Mouse (Mus musculus) left cerebral cortex, postnatal 10 days (tissue): ENCODE measurements at regions not wholly inside any gene's neighbourhood (a gene's known extent, or its start where the extent isn't known, plus 50 kb on each side); places are given as distances from the start of the nearest gene placed in this dataset.

Experiments
- DNase-seq, 2 experiments: peaks; one replicate each; pipeline ENCODE4 v3.0.0; 2021 to 2022; ENCODE audit warnings: low spot score in 2 of 2, mixed read lengths in 1 of 2; ENCODE audit errors: extremely low spot score in 1 of 2
- intact Hi-C: fragments of 180-260 bp; cut with DNase I; formaldehyde crosslinking; loops from one replicate; pipeline ENCODE4 v1.15.1; 2025

DNA sequence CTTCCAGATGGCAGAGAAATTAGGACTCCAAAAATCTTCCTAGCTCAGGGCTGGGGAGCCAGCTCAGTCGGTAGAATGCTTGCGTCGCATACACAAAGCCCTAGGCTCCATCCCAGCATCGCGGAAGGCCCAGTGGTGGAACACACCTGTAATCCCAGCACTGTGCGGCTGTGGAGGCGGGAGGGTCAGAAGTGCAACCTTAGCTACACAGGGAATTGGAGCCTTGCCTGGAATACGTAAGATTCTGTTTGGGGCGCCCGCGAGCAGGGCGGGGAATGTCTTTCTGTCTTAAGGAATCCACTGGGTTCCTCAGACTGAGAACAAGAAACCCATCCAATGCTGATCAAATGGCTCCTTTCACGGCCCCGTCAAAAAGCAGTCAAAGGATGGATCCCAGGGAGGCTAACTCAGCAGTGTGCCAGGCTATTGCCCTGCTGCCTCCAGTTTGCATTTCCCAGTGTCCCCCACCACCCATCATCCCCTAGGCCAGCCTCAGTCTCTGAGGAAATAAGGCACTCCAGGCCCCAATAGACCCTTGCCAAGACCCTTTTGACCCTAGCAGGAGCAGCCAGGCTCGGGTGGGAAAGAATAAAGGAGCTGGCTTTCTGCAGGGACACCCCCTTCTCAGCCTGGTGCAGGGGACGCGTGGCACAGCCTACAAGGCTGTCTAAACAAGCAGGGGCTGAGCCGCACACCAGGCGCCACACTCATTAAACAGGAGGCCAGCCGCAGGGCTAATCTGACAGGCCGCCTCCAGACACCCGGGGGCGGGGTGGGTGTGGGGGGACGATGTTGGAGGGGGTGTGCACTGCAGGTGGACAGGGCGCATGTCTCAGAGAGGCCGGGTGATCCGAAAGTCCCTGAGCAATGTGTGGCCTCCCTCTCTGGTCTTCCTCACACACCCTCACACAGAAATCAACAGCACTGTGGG is 407.1 kb downstream of the H2al1j start:
- DNase-seq, result no peak
- intact Hi-C loops, result no loop called here

DNA sequence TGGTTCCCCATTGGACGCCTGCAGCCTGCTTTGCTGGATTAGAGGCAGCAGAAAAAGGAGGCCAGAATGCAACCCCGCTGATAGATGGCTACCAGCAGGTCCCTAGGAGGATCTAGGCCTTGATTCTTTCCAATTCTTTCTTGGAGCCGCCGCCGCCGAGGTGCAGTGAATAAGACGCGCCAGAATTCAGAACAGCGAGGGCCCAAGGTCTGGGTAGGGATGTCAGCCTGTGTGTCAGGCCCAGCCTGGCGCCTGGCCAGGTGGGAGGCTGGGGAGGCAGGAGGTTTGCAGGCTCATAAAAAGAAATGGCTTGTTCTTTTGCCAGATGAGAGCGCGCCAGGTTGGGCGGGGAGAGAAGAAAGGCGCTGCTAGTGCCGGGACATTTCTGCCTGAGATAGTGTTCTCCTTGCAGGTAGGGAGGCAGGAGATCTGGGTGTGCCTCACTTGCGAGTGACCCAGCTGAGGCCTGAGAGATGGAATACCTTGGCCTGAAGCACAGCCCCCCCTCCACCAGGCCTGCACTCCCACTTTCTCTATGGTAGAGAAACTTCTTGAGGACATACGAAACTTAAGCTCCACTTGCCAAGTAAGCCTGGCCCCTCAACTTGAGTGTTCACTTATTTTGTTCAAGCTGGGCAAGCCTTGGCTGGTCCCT is 408.0 kb downstream of the H2al1j start:
- peak; percentile 10 to 69 for DNase-seq
- intact Hi-C loops, result no loop called here

DNA sequence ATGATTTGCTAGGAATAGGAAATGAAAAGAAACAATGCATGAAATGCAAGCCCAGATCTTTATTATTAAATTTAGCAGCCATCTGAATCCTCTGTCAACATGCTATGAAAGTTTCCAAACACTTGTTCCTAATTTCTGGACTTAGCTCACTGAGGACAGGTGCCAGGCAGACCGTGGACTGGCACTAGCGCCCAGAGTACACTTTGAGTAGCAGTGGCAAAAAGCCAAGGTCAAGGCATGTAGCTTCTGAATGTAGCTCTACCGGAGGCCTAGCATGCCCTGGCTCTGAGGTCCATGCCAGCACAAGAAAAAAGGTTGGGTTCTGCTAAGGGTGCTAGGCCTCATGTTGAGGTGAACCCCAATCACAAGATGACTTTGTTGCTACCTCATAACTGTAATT is 408.9 kb downstream of the H2al1j start:
- intact Hi-C loops, result no loop called here
- no peak for DNase-seq

DNA sequence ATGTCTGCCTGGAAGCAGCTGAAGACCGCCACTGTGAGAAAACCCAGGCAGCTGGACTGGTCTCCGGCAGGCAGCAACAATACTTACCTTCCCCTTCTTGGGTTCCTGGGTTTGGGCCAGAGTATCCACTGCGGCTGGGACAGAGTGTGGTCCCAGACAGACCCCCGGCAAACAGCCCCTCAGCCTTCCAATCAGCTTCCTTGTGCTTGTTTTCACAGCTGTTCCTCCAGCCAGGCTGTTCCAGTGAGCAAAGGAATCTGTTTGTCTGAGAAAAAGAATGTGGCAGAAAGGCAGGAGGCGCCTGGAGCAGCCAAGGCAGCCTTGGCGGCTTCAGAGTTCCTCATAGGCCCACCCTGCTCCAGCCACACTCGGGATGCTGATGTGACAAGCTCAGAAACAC is 411.9 kb downstream of the H2al1j start:
- intact Hi-C loops, result no loop called here
- DNase-seq, result peak in 1 of 2 experiments; percentile 42

DNA sequence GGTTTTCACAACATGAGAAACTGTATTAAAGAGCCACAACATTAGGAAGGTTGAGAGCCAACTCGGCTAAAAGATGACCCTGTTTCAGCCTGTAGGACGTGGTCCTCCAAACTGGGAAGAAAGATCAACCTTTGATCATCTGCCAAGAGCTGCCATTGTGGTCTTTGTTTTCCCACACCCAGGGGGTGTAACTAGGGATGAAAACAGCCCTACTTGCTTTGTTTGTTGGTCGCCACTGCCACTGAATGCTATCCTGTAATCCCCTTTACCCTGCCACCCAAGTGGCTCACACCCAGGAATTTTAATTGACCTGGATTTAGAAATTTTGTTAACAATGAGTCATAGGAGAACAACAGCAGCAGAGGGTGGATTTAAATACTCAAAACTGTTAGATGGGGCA is 414.2 kb downstream of the Bcor start:
- peak in 1 of 2 experiments; percentile 15 for DNase-seq
- intact Hi-C loops, result no loop called here

DNA sequence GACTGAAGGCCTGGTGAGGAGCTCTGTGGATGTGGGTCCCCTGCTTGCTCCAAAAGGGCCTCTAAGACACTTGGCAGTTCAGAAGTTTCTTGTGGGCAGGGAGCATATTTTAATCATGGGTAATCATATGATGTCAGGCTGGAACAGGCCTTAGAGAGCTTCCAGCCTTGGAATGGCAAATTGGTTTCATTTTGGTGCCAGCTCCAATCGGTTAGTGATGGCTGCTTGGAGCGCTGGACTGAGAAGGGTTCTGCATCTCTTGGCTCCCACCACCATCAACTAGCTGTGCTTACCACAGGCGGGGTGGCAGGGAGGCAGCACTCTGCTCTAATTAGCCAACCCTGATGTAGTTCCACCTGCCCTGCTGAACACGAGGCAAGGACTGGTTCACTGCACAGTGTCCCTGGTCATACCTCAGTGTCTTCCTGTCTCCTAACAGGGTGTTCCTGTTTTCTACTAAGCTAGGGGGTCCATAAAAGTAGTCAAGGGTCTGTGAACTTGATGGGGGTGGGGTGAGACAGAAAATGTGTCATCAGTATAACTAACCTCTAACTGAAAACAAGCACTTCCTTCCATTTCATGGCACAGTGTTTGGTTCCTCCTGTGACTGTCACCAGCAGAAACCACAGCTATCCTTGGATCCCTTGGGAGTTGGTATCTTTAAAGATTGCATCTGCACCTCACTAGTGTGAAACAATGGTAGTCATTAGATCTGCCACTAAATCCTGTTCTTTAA is 412.6 kb downstream of the Bcor start:
- intact Hi-C loops, result no loop called here
- DNase-seq, result no peak

- DNase-seq, result peak in 1 of 2 experiments; percentile 26
- intact Hi-C loops, result no loop called here
These were observed 411.9 kb downstream of the Bcor start for GRCm38 (mm10) chrX:11748278-11748677.

GRCm38 (mm10) chrX:11752513-11752912 is 407.6 kb downstream of the Bcor start:
- no peak for DNase-seq
- intact Hi-C loops, result no loop called here

GRCm38 (mm10) chrX:11752973-11753590 is 407.1 kb downstream of the Bcor start:
- DNase-seq, result peak in 1 of 2 experiments; percentile 19
- intact Hi-C loops, result no loop called here

DNA sequence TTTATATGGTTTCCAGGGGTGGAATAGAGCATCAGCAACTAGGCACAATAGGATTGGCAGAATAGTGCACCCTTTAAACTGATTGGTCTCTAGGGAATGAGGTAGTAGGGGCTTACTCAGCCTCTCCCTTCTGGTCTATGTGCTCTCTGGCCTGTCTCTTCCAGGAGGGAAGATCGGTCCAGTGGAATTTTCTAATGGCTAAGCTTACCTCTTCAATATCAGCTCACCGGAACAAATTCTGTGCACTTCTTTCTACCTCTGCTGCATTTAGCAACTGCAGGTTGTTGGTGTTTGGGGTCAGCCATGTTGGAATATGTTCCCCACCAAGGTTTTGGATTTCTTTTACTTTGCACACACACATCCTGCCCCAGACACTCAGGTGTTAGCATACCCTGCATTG is 405.1 kb downstream of the Bcor start:
- no peak for DNase-seq
- intact Hi-C loops, result no loop called here

DNA sequence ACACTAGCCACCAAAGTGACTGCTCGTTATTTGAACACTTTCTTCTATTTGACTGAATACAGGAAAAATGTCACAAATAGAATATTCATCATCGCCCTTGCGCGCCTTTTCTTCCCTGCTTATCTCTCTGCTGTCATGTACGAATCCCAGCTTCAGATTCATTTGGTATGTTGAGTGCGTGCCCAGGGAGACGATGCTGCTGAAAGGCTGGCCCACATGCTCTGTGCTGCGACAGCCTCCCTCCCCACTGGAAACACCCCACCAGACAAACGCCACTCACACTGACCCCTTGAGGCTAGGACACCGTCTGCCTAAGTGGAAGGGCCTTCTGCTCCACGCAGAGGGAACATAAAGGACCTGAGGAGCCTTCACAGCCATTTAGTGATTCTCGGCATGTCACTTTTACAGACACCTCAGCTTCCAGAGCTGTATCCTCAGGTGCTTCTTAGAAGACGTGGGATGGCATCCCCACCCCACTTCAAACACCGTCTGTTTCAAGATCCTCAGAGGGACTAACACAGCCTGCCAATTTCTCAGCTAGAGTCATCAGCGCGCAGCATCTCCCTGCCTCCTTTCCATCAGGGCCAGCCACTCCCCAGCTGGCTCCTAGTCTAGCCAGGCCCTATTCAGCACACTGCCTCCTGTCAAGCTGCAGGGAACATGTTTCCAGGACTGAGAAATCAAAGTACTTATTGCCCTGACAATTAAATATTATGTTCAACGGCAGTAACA is 396.6 kb downstream of the Bcor start:
- intact Hi-C loops, result no loop called here
- peak in 1 of 2 experiments; percentile 6 for DNase-seq

DNA sequence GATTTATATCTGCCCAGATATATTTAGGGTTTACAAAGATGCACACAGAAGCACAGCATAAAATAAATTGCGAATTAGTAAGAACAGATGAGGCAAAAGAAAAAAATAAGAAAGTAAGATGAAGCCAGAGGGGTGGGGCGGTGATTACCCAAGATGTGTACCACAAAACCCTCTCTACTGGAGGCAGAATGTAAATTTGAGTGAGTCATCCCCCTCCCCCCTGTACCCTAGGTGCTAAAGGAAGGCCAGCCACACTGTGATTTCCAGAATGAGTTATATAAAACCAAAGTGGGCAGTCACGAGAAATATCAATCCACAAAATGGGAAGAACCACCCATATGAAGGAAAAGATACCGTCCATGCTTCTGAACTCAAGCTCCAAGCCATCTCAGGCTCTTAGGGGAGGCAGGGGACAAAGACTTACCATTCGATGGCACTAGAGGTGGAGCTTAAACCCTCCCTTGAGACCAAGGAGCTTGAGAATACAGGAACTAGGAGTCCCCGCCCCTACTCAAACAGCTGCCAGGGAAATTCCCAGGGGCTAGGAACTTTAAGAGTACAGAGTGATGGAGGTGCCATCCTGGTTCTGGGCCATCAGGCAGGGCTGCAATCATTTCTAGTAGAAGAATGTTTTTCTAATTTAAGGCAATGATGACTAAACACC is 383.8 kb downstream of the Bcor start:
- intact Hi-C loops, result no loop called here
- no peak for DNase-seq

- no peak for DNase-seq
- intact Hi-C loops, result no loop called here
These were observed 365.1 kb downstream of the Bcor start for GRCm38 (mm10) chrX:11795010-11795409.

GRCm38 (mm10) chrX:11797870-11798269 is 362.3 kb downstream of the Bcor start:
- peak in 1 of 2 experiments; percentile 32 for DNase-seq
- intact Hi-C loops, result no loop called here

GRCm38 (mm10) chrX:11798326-11798725 is 361.8 kb downstream of the Bcor start:
- DNase-seq, result peak in 1 of 2 experiments; percentile 22
- intact Hi-C loops, result no loop called here

DNA sequence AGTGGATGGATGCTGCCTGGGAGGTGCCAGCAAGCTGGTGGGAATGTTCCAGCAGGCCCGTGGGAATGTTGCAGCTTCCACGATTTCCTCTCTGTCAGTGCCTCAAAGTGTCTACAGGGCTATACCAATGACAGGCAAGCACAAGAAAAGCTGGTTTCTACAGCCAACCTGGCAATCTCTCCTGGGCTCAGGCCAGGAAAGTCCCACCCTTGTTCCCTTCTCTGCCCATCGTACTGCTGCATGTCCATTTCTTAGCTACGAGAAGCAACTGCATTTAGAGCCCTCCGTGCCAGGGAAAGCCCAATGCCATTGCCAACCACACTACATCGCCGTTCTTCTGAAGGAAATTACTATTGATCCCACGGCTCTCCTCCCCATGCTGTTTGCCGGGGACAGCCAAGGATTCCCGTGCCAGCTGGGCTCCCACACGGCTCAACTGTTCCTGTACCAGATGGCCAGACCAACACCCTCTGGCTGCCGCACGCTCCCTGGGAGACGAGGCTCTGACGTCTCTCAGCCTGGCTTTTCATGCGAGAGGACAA is 359.7 kb downstream of the Bcor start:
- peak; percentile 53 to 56 for DNase-seq
- intact Hi-C loops, result loop anchor here (10.0 kb wide), 2 partner anchors 204 to 274 kb away; no protein-coding TSS in a partner anchor

DNA sequence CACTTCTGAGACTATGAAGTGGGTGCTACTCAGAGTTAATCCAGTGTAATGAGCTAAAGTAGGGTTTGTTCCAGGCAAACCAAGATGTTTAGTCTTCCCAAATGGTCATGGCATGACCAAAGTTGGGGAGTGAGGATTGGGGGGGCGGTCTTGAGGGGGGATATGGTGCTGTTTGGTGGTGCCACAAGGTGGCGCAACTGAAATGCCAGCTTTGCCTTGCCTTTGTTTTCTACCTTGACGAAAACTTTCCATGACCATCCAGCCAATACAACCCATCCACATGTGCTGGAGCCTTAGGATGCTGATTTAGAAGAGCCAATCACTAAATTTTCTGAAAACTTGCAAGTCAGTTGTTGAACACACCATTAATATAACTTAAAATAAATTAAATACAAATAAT is 358.9 kb downstream of the Bcor start:
- DNase-seq, result no peak
- intact Hi-C loops, result loop anchor here (10.0 kb wide), 2 partner anchors 204 to 274 kb away; no protein-coding TSS in a partner anchor
